Mouse (Mus musculus) adrenal gland, postnatal 25 days (tissue): ENCODE results near the gene Trim65. TPM values are rescaled to one million over a fixed set of nuclear protein-coding genes. Genes with fewer than 3 reads are reported as not detected.
"Not testable (repeated sequence)": the region's sequence is repeated elsewhere in the genome, so short reads cannot be mapped to it uniquely, and the experiment has no call there.

Source experiments
- DNase-seq: peaks from one replicate; pipeline ENCODE4 v3.0.0; 2021; ENCODE audit warnings: mixed read lengths
- total RNA-seq: library from RNA; stranded (reverse); gene quantifications from 2 replicates; pipeline ENCODE4 v1.2.3, GENCODE M21; 2021

Trim65 gene
- total RNA-seq, 1 experiment from 2014 or later: 12.9 TPM

GRCm38 (mm10) chr11:116138468-116139138 is 7.7 kb upstream of the Trim65 start, which contains the start of gene Mrpl38:
Gene Mrpl38, minus strand, starts transcription at chr11:116138868.
- peak; percentile 86 for DNase-seq

- DNase-seq: no peak
Observed at GRCm38 (mm10) chr11:116138096-116138467, 7.2 kb upstream of the Trim65 start.

- no peak for DNase-seq
Observed at GRCm38 (mm10) chr11:116134171-116134570, 3.2 kb upstream of the Trim65 start.

GRCm38 (mm10) chr11:116133497-116133896 is 2.6 kb upstream of the Trim65 start:
- no peak for DNase-seq

- peak; percentile 45 for DNase-seq
Observed at GRCm38 (mm10) chr11:116132366-116133333, 1.7 kb upstream of the Trim65 start.

- no peak for DNase-seq
Observed at GRCm38 (mm10) chr11:116131349-116132170, 632 bp upstream of the Trim65 start.

- DNase-seq: no peak
Observed at GRCm38 (mm10) chr11:116129993-116130487, 888 bp downstream of the Trim65 start.

GRCm38 (mm10) chr11:116129091-116129790 is 1.7 kb downstream of the Trim65 start:
- DNase-seq: no peak

- DNase-seq: no peak
Observed at GRCm38 (mm10) chr11:116127986-116128385, 2.9 kb downstream of the Trim65 start.

GRCm38 (mm10) chr11:116127156-116127980 is 3.6 kb downstream of the Trim65 start, which contains the start of gene Trim47:
Gene Trim47, minus strand, starts transcription at chr11:116127210.
- DNase-seq: peak; percentile 81

GRCm38 (mm10) chr11:116126261-116126660 is 4.7 kb downstream of the Trim65 start:
- no peak for DNase-seq

GRCm38 (mm10) chr11:116121731-116122245 is 9.1 kb downstream of the Trim65 start:
- DNase-seq: not testable (repeated sequence)

- DNase-seq: no peak
Observed at GRCm38 (mm10) chr11:116117819-116118218, 13.1 kb downstream of the Trim65 start.

- no peak for DNase-seq
Observed at GRCm38 (mm10) chr11:116117241-116117640, 13.7 kb downstream of the Trim65 start.

- DNase-seq: no peak
Observed at GRCm38 (mm10) chr11:116111611-116112203, 19.2 kb downstream of the Trim65 start.

GRCm38 (mm10) chr11:116111067-116111466 is 19.9 kb downstream of the Trim65 start:
- DNase-seq: no peak

GRCm38 (mm10) chr11:116110540-116110939 is 20.4 kb downstream of the Trim65 start:
- DNase-seq: no peak

GRCm38 (mm10) chr11:116110131-116110530 is 20.8 kb downstream of the Trim65 start:
- DNase-seq: peak; percentile 84

- no peak for DNase-seq
Observed at GRCm38 (mm10) chr11:116109441-116110081, 21.4 kb downstream of the Trim65 start.
